Mouse (Mus musculus) adrenal gland, postnatal 25 days (tissue): ENCODE data around the gene Snx27. TPM values are rescaled to one million over a fixed set of nuclear protein-coding genes. Genes with fewer than 3 reads are reported as not detected.

Experiments
- DNase-seq: peaks from one replicate; pipeline ENCODE4 v3.0.0; 2021; ENCODE audit warnings: mixed read lengths
- long read RNA-seq: library from polyadenylated mRNA; stranded (forward); transcript quantifications from one replicate; pipeline ENCODE4 v2.0.0, GENCODE M21; 2021
- total RNA-seq: library from RNA; stranded (reverse); gene quantifications from 2 replicates; pipeline ENCODE4 v1.2.3, GENCODE M21; 2021

Gene Snx27
- total RNA-seq = 38.0 and 46.1 TPM in 2 replicates
- long read RNA-seq, full-length matches to known transcripts = 23 of 32 reads
- long read RNA-seq, partial matches to known transcripts = 1 of 32 reads
- long read RNA-seq, other reads (novel, unspliced or antisense) = 8 of 32 reads

- DNase-seq = peak; percentile 85
These were observed at the start of gene Snx27 for GRCm38 (mm10) chr3:94582456-94582891. Gene Snx27 (minus strand): TSS chr3:94582716.

- no peak for DNase-seq
These were observed 47.4 kb upstream of the Snx27 start for GRCm38 (mm10) chr3:94629876-94630275.

- no peak for DNase-seq
These were observed 46.2 kb upstream of the Snx27 start for GRCm38 (mm10) chr3:94628712-94629111.

- no peak for DNase-seq
These were observed 41.8 kb upstream of the Snx27 start for GRCm38 (mm10) chr3:94624281-94624680.

- no peak for DNase-seq
These were observed 40.0 kb upstream of the Snx27 start for GRCm38 (mm10) chr3:94622550-94622949.

GRCm38 (mm10) chr3:94621740-94622507 is 39.4 kb upstream of the Snx27 start:
- no peak for DNase-seq

- peak; percentile 27 for DNase-seq
These were observed 34.2 kb upstream of the Snx27 start for GRCm38 (mm10) chr3:94616717-94617116.

GRCm38 (mm10) chr3:94613258-94613878 is 30.9 kb upstream of the Snx27 start:
- DNase-seq = no peak

GRCm38 (mm10) chr3:94612274-94612673 is 29.8 kb upstream of the Snx27 start:
- no peak for DNase-seq

- DNase-seq = no peak
These were observed 29.3 kb upstream of the Snx27 start for GRCm38 (mm10) chr3:94611834-94612233.

GRCm38 (mm10) chr3:94611343-94611742 is 28.8 kb upstream of the Snx27 start:
- no peak for DNase-seq

- no peak for DNase-seq
These were observed 28.1 kb upstream of the Snx27 start for GRCm38 (mm10) chr3:94610581-94610980.

- DNase-seq = no peak
These were observed 27.1 kb upstream of the Snx27 start for GRCm38 (mm10) chr3:94609621-94610020.

- DNase-seq = peak; percentile 57
These were observed 19.4 kb upstream of the Snx27 start for GRCm38 (mm10) chr3:94601959-94602358.

GRCm38 (mm10) chr3:94597224-94597779 is 14.8 kb upstream of the Snx27 start:
- no peak for DNase-seq

- no peak for DNase-seq
These were observed 13.4 kb upstream of the Snx27 start for GRCm38 (mm10) chr3:94595871-94596287.

- no peak for DNase-seq
These were observed 8.6 kb upstream of the Snx27 start for GRCm38 (mm10) chr3:94591066-94591465.

GRCm38 (mm10) chr3:94587962-94588361 is 5.4 kb upstream of the Snx27 start:
- DNase-seq = no peak

- DNase-seq = no peak
These were observed 428 bp upstream of the Snx27 start for GRCm38 (mm10) chr3:94582944-94583343.

GRCm38 (mm10) chr3:94581793-94582455 is 592 bp downstream of the Snx27 start:
- peak; percentile 65 for DNase-seq

GRCm38 (mm10) chr3:94581138-94581780 is 1.3 kb downstream of the Snx27 start:
- no peak for DNase-seq

GRCm38 (mm10) chr3:94574506-94574905 is 8.0 kb downstream of the Snx27 start:
- DNase-seq = no peak
